Mouse (Mus musculus): ENCODE results near the gene Fosl1. TPM values are rescaled to one million over a fixed set of nuclear protein-coding genes. Genes with fewer than 3 reads are reported as not detected.

Fosl1 gene
- polyA plus RNA-seq, 1 experiment from 2014 or later = not detected

DNA sequence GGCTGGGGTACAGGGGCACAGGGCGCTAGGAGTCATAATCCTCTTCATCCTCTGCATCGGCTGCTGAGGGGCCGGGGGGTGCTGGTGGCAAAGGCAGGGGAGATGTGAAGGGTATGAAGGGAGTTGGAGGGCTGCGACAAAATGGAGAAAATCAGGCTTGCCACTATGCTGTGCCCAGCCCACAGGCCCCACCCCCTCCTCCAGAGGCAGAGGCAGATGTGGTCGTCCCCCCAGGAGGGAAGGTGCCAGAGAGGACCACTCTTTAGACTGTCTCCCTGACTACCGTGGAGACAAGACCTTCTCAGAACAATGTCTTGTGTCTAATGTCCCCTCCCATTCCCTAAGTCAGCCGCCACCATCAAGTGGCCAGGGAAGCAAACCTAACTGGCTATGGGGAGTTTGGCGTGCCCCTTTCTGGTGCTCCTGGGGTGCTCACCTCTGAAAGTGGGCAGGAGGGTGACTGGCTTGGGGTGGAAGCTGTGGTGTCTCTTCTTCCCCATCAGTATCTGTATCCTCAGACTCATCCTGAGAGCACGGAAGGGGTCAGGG lies 24.4 kb upstream of the Fosl1 start:
- Histone ChIP-seq H3K27me3 (ENCODE audit: control insufficient read depth, insufficient read depth, low read depth, low read length) (no peaks in the 10 kb centered on the region), H3K4me2 (ENCODE audit: low read length) (peak overlapping the region; percentile 96), H3K27ac (ENCODE audit: low read length) (no peak overlapping the region), H3K4me1 (ENCODE audit: control insufficient read depth, insufficient read depth, low read length) (peaks cover 32% of the 10 kb centered on the region), H3K36me3 (ENCODE audit: control insufficient read depth, insufficient read depth, low read length) (peaks cover 11% of the 10 kb centered on the region; the same call in 1 of the 2 replicates), H3K4me3 (ENCODE audit: low read depth, low read length) (peak overlapping the region; percentile 62; the same call in 1 of the 2 replicates), H3K9ac (ENCODE audit: low read depth, low read length) (peak overlapping the region; percentile 81), H3K9me3 (replicated peaks; ENCODE audit: control insufficient read depth, low read length, poor library complexity, severe bottlenecking) (no peaks in the 10 kb centered on the region)
- 72% methylated on average over 9 of the region's 9 CpGs for WGBS
- no peak for ATAC-seq

- peak overlapping the region; percentile 96 for H3K4me2 ChIP-seq (ENCODE audit: low read length)
- H3K27me3 ChIP-seq (ENCODE audit: control insufficient read depth, insufficient read depth, low read depth, low read length) = no peaks in the 10 kb centered on the region
- WGBS = 68% methylated on average over 12 of the region's 12 CpGs
- peaks cover 32% of the 10 kb centered on the region for H3K4me1 ChIP-seq (ENCODE audit: control insufficient read depth, insufficient read depth, low read length)
- H3K9me3 ChIP-seq (replicated peaks; ENCODE audit: control insufficient read depth, low read length, poor library complexity, severe bottlenecking) = no peaks in the 10 kb centered on the region
- H3K36me3 ChIP-seq (ENCODE audit: control insufficient read depth, insufficient read depth, low read length) = peaks cover 11% of the 10 kb centered on the region; the same call in 1 of the 2 replicates
- H3K9ac ChIP-seq (ENCODE audit: low read depth, low read length) = peak overlapping the region; percentile 81
- peak overlapping the region; percentile 87 for H3K27ac ChIP-seq (ENCODE audit: low read length)
- H3K4me3 ChIP-seq (ENCODE audit: low read depth, low read length) = peak overlapping the region; percentile 62
- no peak for ATAC-seq
Observed at GRCm38 (mm10) chr19:5423561-5423960, 23.8 kb upstream of the Fosl1 start.

DNA sequence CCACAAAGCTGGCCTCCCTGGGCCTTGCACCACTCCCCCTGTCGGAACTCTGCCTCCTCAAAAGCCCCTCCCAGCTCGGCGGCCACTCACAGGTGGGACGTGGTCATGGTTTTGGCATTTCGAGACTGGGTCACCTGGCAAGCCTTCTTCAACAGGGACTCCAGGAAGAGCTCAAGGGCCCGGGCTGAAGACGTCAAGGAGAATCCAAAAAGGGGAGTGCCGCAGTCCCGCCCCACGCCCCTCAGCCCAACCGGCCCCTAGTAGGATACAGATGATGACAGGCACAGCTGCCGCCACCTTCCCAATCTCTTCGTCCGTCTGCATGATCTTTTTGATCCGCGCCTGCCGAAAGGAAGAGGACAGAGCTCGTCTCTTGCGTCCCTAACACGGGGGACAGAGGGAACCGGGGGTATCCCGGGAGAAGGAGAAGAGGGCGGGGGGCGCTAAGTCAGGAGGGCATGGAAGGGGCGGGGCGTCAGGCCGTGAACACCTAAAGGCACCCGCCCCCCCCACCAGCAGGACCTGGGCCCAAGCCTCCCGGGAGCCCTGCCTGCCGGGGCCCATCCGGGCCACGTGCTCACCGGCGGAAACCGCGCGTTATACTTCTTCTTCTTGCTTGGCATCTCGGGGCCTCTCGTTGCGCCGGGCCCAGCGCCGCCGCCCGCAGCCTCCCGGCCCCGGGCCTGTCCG lies 23.1 kb upstream of the Fosl1 start:
- Histone ChIP-seq H3K4me2 (ENCODE audit: low read length) (peak overlapping the region; percentile 96), H3K4me1 (ENCODE audit: control insufficient read depth, insufficient read depth, low read length) (peaks cover 32% of the 10 kb centered on the region), H3K9me3 (replicated peaks; ENCODE audit: control insufficient read depth, low read length, poor library complexity, severe bottlenecking) (no peaks in the 10 kb centered on the region), H3K36me3 (ENCODE audit: control insufficient read depth, insufficient read depth, low read length) (peaks cover 11% of the 10 kb centered on the region; the same call in 1 of the 2 replicates), H3K4me3 (ENCODE audit: low read depth, low read length) (peak overlapping the region; percentile 62), H3K27me3 (ENCODE audit: control insufficient read depth, insufficient read depth, low read depth, low read length) (no peaks in the 10 kb centered on the region), H3K9ac (ENCODE audit: low read depth, low read length) (peak overlapping the region; percentile 81), H3K27ac (ENCODE audit: low read length) (peak overlapping the region; percentile 87)
- ATAC-seq = peak; percentile 56
- 0% methylated on average over 44 of the region's 48 CpGs for WGBS

GRCm38 (mm10) chr19:5424782-5425741 lies 22.3 kb upstream of the Fosl1 start, which contains the start of the genes Drap1 and AI837181:
TSS of gene Drap1 (minus strand) at chr19:5424979.
TSS of gene AI837181 (plus strand) at chr19:5425144.
- Histone ChIP-seq H3K4me2 (ENCODE audit: low read length) (peak within 1 kb of the TSS; percentile 96), H3K9me3 (replicated peaks; ENCODE audit: control insufficient read depth, low read length, poor library complexity, severe bottlenecking) (no peaks in the 10 kb centered on the region), H3K4me1 (ENCODE audit: control insufficient read depth, insufficient read depth, low read length) (peaks cover 32% of the 10 kb centered on the region), H3K27ac (ENCODE audit: low read length) (peak within 1 kb of the TSS; percentile 92), H3K9ac (ENCODE audit: low read depth, low read length) (peak within 1 kb of the TSS; percentile 95), H3K27me3 (ENCODE audit: control insufficient read depth, insufficient read depth, low read depth, low read length) (no peaks in the 10 kb centered on the region), H3K36me3 (ENCODE audit: control insufficient read depth, insufficient read depth, low read length) (peaks cover 11% of the 10 kb centered on the region; the same call in 1 of the 2 replicates), H3K4me3 (ENCODE audit: low read depth, low read length) (peak within 1 kb of the TSS; percentile 62)
- WGBS = under 1% methylated on average over 70 of the region's 87 CpGs
- ATAC-seq = peak; percentile 91

- Histone ChIP-seq H3K4me2 (ENCODE audit: low read length) (peak overlapping the region; percentile 84), H3K27me3 (ENCODE audit: control insufficient read depth, insufficient read depth, low read depth, low read length) (no peaks in the 10 kb centered on the region), H3K9ac (ENCODE audit: low read depth, low read length) (peak overlapping the region; percentile 95), H3K36me3 (ENCODE audit: control insufficient read depth, insufficient read depth, low read length) (peaks cover 9% of the 10 kb centered on the region; the same call in 1 of the 2 replicates), H3K4me1 (ENCODE audit: control insufficient read depth, insufficient read depth, low read length) (peaks cover 32% of the 10 kb centered on the region), H3K4me3 (ENCODE audit: low read depth, low read length) (peak overlapping the region; percentile 62), H3K27ac (ENCODE audit: low read length) (peak overlapping the region; percentile 92), H3K9me3 (replicated peaks; ENCODE audit: control insufficient read depth, low read length, poor library complexity, severe bottlenecking) (no peaks in the 10 kb centered on the region)
- no peak for ATAC-seq
- 90% methylated on average over 18 of the region's 18 CpGs for WGBS
Observed at GRCm38 (mm10) chr19:5425906-5426565, 21.3 kb upstream of the Fosl1 start.

DNA sequence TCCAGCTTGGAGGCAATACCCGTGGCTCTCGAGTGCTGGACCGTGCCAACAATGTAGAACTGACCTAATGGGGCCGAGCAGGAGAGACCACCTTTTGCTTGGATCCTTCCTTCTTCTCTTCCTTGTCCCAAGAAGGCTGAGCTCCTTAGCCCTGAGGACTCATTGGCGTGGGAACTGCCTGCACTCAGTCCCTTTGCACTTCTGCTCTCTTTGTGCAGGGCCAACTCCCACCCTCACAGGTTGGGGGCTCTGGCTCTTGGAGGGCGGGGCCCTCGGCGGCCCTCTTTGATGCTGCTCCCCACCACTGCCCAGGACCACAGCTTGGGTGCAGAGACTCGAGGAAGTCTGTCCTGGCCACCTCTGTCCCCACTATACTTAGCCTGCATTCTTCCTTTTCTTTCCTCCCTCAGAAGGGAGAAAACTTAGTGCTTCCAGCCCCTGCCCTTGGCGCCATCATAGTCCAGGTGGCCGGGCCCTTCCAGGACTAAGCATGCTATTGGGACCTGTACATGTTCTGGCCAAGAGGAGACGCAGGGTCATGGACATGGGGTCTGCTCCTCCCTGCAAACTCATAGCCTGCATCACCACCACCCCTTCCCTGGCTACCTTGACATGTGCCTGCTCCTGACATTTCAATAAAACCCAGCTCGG lies 20.6 kb upstream of the Fosl1 start:
- Histone ChIP-seq H3K9ac (ENCODE audit: low read depth, low read length) (peak overlapping the region; percentile 95; the same call in 1 of the 2 replicates), H3K4me3 (ENCODE audit: low read depth, low read length) (no peak overlapping the region), H3K36me3 (ENCODE audit: control insufficient read depth, insufficient read depth, low read length) (peaks cover 8% of the 10 kb centered on the region; the same call in 1 of the 2 replicates), H3K4me2 (ENCODE audit: low read length) (peak overlapping the region; percentile 84; the same call in 1 of the 2 replicates), H3K27ac (ENCODE audit: low read length) (0 out of 2 replicates have a peak overlapping the region, but pooled peaks have one; percentile 10), H3K9me3 (replicated peaks; ENCODE audit: control insufficient read depth, low read length, poor library complexity, severe bottlenecking) (no peaks in the 10 kb centered on the region), H3K4me1 (ENCODE audit: control insufficient read depth, insufficient read depth, low read length) (peaks cover 32% of the 10 kb centered on the region), H3K27me3 (ENCODE audit: control insufficient read depth, insufficient read depth, low read depth, low read length) (no peaks in the 10 kb centered on the region)
- ATAC-seq = no peak
- 92% methylated on average over 13 of the region's 13 CpGs for WGBS

DNA sequence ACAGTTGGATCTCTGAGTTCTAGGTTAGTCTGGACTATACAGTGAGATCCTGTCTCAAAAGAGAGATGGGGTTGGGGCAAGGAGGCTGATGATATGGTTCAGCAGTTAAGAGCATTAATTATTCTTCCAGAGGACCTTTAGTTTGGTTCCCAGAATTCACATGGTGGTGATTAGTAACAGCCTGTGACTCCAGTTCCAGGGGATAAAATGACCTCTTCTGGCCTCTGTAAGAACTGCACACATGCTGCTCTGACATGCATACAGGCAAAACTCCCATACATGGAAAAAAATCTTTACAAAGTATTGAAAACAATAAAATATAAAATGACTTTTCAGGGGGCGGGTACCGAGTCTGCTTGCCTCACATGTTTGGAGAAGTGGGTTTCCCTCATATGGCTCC lies 19.3 kb upstream of the Fosl1 start:
- H3K4me1 ChIP-seq (ENCODE audit: control insufficient read depth, insufficient read depth, low read length) = peaks cover 24% of the 10 kb centered on the region
- no peak overlapping the region for H3K27ac ChIP-seq (ENCODE audit: low read length)
- no peak overlapping the region for H3K4me2 ChIP-seq (ENCODE audit: low read length)
- H3K27me3 ChIP-seq (ENCODE audit: control insufficient read depth, insufficient read depth, low read depth, low read length) = no peaks in the 10 kb centered on the region
- peaks cover 4% of the 10 kb centered on the region; the same call in 1 of the 2 replicates for H3K36me3 ChIP-seq (ENCODE audit: control insufficient read depth, insufficient read depth, low read length)
- ATAC-seq = no peak
- WGBS = 90% methylated on average over 2 of the region's 2 CpGs
- H3K9me3 ChIP-seq (replicated peaks; ENCODE audit: control insufficient read depth, low read length, poor library complexity, severe bottlenecking) = no peaks in the 10 kb centered on the region
- H3K4me3 ChIP-seq (ENCODE audit: low read depth, low read length) = no peak overlapping the region
- no peak overlapping the region for H3K9ac ChIP-seq (ENCODE audit: low read depth, low read length)

GRCm38 (mm10) chr19:5429219-5429618 lies 18.1 kb upstream of the Fosl1 start:
- no peak for ATAC-seq

More at GRCm38 (mm10) chr19:5429219-5429618, 18.1 kb upstream of the Fosl1 start:
- Histone ChIP-seq H3K4me1 (ENCODE audit: control insufficient read depth, insufficient read depth, low read length) (peaks cover 23% of the 10 kb centered on the region), H3K27me3 (ENCODE audit: control insufficient read depth, insufficient read depth, low read depth, low read length) (no peaks in the 10 kb centered on the region), H3K36me3 (ENCODE audit: control insufficient read depth, insufficient read depth, low read length) (peaks cover 4% of the 10 kb centered on the region; the same call in 1 of the 2 replicates), H3K9me3 (replicated peaks; ENCODE audit: control insufficient read depth, low read length, poor library complexity, severe bottlenecking) (no peaks in the 10 kb centered on the region), H3K4me2 (ENCODE audit: low read length) (no peak overlapping the region), H3K9ac (ENCODE audit: low read depth, low read length) (no peak overlapping the region), H3K4me3 (ENCODE audit: low read depth, low read length) (no peak overlapping the region), H3K27ac (ENCODE audit: low read length) (no peak overlapping the region)
- 87% methylated on average over 4 of the region's 4 CpGs for WGBS
